Mouse (Mus musculus) liver, postnatal 0 days (tissue): ENCODE measurements around the gene Lrrc4.

Source experiments
- CTCF ChIP-seq: sonication (generic); IDR thresholded peaks from 2 replicates; pipeline ENCODE4 v1.5.1; 2016; ENCODE audit warnings: antibody characterized with exemption, low read depth
- EP300 ChIP-seq: IDR thresholded peaks from 2 replicates; pipeline ENCODE4 v1.6.1; 2016; ENCODE audit warnings: antibody characterized with exemption, low read depth, mild to moderate bottlenecking

DNA sequence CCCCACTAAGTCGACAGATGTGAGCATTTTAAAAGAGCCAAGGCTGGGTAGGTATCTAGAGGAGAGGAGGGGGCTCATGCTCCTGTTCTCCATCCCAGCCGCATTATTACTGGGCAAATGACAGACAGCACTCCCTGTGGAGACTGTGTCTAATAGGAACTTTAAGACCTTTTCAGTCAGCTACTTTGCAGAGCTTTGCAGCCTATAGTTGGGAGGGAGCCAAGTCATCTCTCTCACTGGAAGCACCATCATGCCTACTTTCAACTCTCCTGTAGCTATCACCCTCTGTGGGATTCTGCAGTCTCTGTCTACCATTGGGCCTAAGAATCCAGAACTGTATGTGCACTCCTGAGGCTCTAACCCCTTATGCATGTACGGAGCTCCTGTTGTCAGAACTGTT lies 5.7 kb downstream of the Lrrc4 start:
- TF ChIP-seq CTCF: no peak
- TF ChIP-seq EP300: no peak
